Mouse (Mus musculus): Measurements from ENCODE around the gene Rbm47. TPM values are rescaled to one million over a fixed set of nuclear protein-coding genes. Genes with fewer than 3 reads are reported as not detected.

Rbm47 gene
- polyA plus RNA-seq, 1 experiment from 2014 or later, result 105 TPM

DNA sequence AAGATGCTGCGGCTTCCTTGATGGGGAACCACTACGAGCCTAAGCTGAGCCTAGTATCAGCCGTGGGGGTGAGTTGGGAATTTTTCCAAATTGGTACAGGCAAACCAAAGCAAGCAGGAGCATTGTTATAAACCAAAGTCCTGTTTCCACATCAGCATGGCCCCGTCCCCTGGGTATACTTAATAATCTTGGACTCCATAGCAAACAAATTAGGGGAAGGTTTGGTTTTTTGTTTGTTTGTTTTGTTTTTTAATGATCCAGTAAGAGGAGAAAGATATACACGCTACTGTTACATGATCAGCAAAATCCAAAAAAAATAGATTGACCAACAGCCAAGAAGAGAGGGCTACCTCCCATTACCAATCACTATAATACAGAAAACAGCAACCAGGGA, 84.0 kb downstream of the Rbm47 start:
- DNase-seq (ENCODE audit: low spot score), result no peak
- no peak overlapping the region for H3K9ac ChIP-seq (ENCODE audit: low read depth, low read length)
- H3K4me2 ChIP-seq (ENCODE audit: low read length), result no peak overlapping the region
- no peak overlapping the region for H3K27ac ChIP-seq
- H3K4me1 ChIP-seq (replicated peaks; ENCODE audit: insufficient read depth, low read length), result no peaks in the 10 kb centered on the region
- no peak for ATAC-seq (replicated peaks; ENCODE audit: low FRiP score, low read depth)
- no peaks in the 10 kb centered on the region for H3K9me3 ChIP-seq (replicated peaks; ENCODE audit: low read length)
- no peaks in the 10 kb centered on the region for H3K36me3 ChIP-seq (ENCODE audit: insufficient read depth, low read length)
- no peaks in the 10 kb centered on the region for H3K27me3 ChIP-seq (ENCODE audit: insufficient read depth, low read length)
- no peak for TF ChIP-seq CTCF (IDR thresholded peaks at IDR 0.05; ENCODE audit: low read depth)
- WGBS, result 76% methylated on average over 5 of the region's 5 CpGs
- no peak overlapping the region for H3K4me3 ChIP-seq (replicated peaks; ENCODE audit: low read depth, low read length)

- ATAC-seq (replicated peaks; ENCODE audit: low FRiP score, low read depth) (no peak), DNase-seq (ENCODE audit: low spot score) (no peak)
- Histone ChIP-seq H3K36me3 (ENCODE audit: insufficient read depth, low read length) (no peaks in the 10 kb centered on the region), H3K27me3 (ENCODE audit: insufficient read depth, low read length) (no peaks in the 10 kb centered on the region), H3K9me3 (replicated peaks; ENCODE audit: low read length) (no peaks in the 10 kb centered on the region), H3K9ac (ENCODE audit: low read depth, low read length) (no peak overlapping the region), H3K4me3 (replicated peaks; ENCODE audit: low read depth, low read length) (no peak overlapping the region), H3K4me1 (replicated peaks; ENCODE audit: insufficient read depth, low read length) (no peaks in the 10 kb centered on the region), H3K27ac (no peak overlapping the region), H3K4me2 (ENCODE audit: low read length) (no peak overlapping the region)
- WGBS, result 78% methylated on average over 4 of the region's 4 CpGs
- TF ChIP-seq CTCF (IDR thresholded peaks at IDR 0.05; ENCODE audit: low read depth), result no peak
Measured at GRCm38 (mm10) chr5:66088247-66088901, 84.5 kb downstream of the Rbm47 start.

DNA sequence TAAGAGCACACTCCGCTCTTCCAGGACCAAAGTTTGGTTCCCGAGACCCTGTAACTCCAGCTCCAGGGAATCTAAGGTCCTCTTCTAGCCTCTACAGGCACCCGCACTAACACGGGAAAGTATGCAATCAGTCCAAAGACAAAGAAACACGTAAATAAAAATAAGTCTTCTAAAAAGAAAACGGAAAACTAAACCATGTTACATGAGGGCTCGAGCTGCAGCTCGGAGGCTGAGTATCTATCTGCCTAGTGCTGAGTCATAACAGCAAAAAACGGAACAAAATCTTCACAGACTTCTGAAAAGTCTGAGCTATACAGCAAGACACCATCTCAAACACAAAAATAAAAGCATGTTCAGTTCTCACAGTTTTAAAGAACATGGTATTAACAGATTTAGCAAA, 86.0 kb downstream of the Rbm47 start:
- TF ChIP-seq CTCF (IDR thresholded peaks at IDR 0.05; ENCODE audit: low read depth), result no peak
- DNase-seq (ENCODE audit: low spot score), result no peak
- ATAC-seq (replicated peaks; ENCODE audit: low FRiP score, low read depth), result no peak

DNA sequence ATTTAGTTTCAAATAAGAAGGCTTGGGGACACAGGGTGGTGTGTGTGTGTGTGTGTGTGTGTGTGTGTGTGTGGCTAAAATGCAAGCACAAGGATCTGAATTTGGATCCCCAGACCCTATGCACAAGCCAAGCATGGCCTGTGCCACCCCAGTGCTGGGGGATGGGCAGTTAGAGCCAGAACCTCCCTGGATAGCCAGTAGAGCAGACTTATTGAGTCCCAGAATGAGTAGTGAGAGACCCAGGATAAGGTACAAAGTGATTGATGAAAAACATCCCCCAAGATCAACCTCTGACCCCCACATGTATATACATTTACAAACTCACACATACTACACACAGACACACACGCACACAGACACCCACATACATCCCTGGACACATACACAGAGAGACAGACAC, 86.6 kb downstream of the Rbm47 start:
- no peak overlapping the region for H3K4me3 ChIP-seq (replicated peaks; ENCODE audit: low read depth, low read length)
- no peak overlapping the region for H3K27ac ChIP-seq
- no peak overlapping the region for H3K9ac ChIP-seq (ENCODE audit: low read depth, low read length)
- no peak for DNase-seq (ENCODE audit: low spot score)
- 100% methylated on average over 1 of the region's 1 CpGs for WGBS
- ATAC-seq (replicated peaks; ENCODE audit: low FRiP score, low read depth), result no peak
- no peak overlapping the region for H3K4me2 ChIP-seq (ENCODE audit: low read length)
- H3K27me3 ChIP-seq (ENCODE audit: insufficient read depth, low read length), result no peaks in the 10 kb centered on the region
- TF ChIP-seq CTCF (IDR thresholded peaks at IDR 0.05; ENCODE audit: low read depth), result no peak
- no peaks in the 10 kb centered on the region for H3K9me3 ChIP-seq (replicated peaks; ENCODE audit: low read length)
- no peaks in the 10 kb centered on the region for H3K36me3 ChIP-seq (ENCODE audit: insufficient read depth, low read length)
- 0 out of 2 replicates have a peak, but pooled peaks cover 2% of the 10 kb centered on the region for H3K4me1 ChIP-seq (replicated peaks; ENCODE audit: insufficient read depth, low read length)

More for the DNA sequence above, 86.0 kb downstream of the Rbm47 start:
- Histone ChIP-seq H3K9me3 (replicated peaks; ENCODE audit: low read length) (no peaks in the 10 kb centered on the region), H3K9ac (ENCODE audit: low read depth, low read length) (no peak overlapping the region), H3K27me3 (ENCODE audit: insufficient read depth, low read length) (no peaks in the 10 kb centered on the region), H3K4me3 (replicated peaks; ENCODE audit: low read depth, low read length) (no peak overlapping the region), H3K27ac (no peak overlapping the region), H3K36me3 (ENCODE audit: insufficient read depth, low read length) (no peaks in the 10 kb centered on the region), H3K4me2 (ENCODE audit: low read length) (no peak overlapping the region), H3K4me1 (replicated peaks; ENCODE audit: insufficient read depth, low read length) (0 out of 2 replicates have a peak, but pooled peaks cover 2% of the 10 kb centered on the region)
- WGBS, result 83% methylated on average over 9 of the region's 9 CpGs

DNA sequence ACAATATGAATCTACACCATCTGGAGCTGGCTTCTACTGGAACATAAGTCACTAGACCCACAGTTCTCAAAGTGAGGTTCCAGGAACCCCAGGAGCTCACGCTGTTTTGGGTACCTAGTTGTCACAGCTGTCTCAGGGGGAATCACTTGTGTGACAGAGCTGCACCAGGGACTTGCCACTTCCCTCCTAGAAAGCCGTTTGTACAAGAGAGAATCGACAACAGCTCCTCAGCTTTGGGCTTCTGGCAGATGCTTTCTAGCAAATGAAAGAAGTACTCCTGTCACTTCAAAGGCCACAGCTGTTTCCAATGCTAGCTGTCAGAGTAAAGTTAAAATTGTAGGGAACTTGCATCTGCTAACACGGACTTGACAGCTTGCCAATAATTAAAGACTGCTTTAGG, 87.4 kb downstream of the Rbm47 start:
- Histone ChIP-seq H3K9ac (ENCODE audit: low read depth, low read length) (no peak overlapping the region), H3K4me3 (replicated peaks; ENCODE audit: low read depth, low read length) (no peak overlapping the region), H3K4me2 (ENCODE audit: low read length) (no peak overlapping the region), H3K27ac (no peak overlapping the region), H3K27me3 (ENCODE audit: insufficient read depth, low read length) (no peaks in the 10 kb centered on the region), H3K4me1 (replicated peaks; ENCODE audit: insufficient read depth, low read length) (0 out of 2 replicates have a peak, but pooled peaks cover 2% of the 10 kb centered on the region), H3K36me3 (ENCODE audit: insufficient read depth, low read length) (no peaks in the 10 kb centered on the region), H3K9me3 (replicated peaks; ENCODE audit: low read length) (no peaks in the 10 kb centered on the region)
- 42% methylated on average over 4 of the region's 4 CpGs for WGBS
- no peak for ATAC-seq (replicated peaks; ENCODE audit: low FRiP score, low read depth)
- no peak for DNase-seq (ENCODE audit: low spot score)
- TF ChIP-seq CTCF (IDR thresholded peaks at IDR 0.05; ENCODE audit: low read depth), result no peak

GRCm38 (mm10) chr5:66084541-66084940, 88.4 kb downstream of the Rbm47 start:
- no peak for TF ChIP-seq CTCF (IDR thresholded peaks at IDR 0.05; ENCODE audit: low read depth)
- ATAC-seq (replicated peaks; ENCODE audit: low FRiP score, low read depth), result no peak

More at GRCm38 (mm10) chr5:66084541-66084940, 88.4 kb downstream of the Rbm47 start:
- 90% methylated on average over 3 of the region's 3 CpGs for WGBS
- Histone ChIP-seq H3K9ac (ENCODE audit: low read depth, low read length) (no peak overlapping the region), H3K4me1 (replicated peaks; ENCODE audit: insufficient read depth, low read length) (0 out of 2 replicates have a peak, but pooled peaks cover 3% of the 10 kb centered on the region), H3K9me3 (replicated peaks; ENCODE audit: low read length) (no peaks in the 10 kb centered on the region), H3K27ac (no peak overlapping the region), H3K36me3 (ENCODE audit: insufficient read depth, low read length) (no peaks in the 10 kb centered on the region), H3K27me3 (ENCODE audit: insufficient read depth, low read length) (no peaks in the 10 kb centered on the region), H3K4me2 (ENCODE audit: low read length) (no peak overlapping the region), H3K4me3 (replicated peaks; ENCODE audit: low read depth, low read length) (no peak overlapping the region)
- DNase-seq (ENCODE audit: low spot score), result no peak
